Mouse (Mus musculus) liver, embryonic 14.5 days (tissue): Measurements from ENCODE around the gene Galnt12. TPM values are rescaled to one million over a fixed set of nuclear protein-coding genes. Genes with fewer than 3 reads are reported as not detected.

Source experiments
- ATAC-seq: fragments of 200-750 bp; cut with Nextera tagmentation; 2 replicates; pipeline ENCODE4 v1.8.0; 2017; ENCODE audit warnings: moderate number of reproducible peaks, mild to moderate bottlenecking, moderate library complexity; ENCODE audit not compliant: insufficient read depth
- DNase-seq, 3 experiments: peaks; one replicate each; pipeline ENCODE4 v3.0.0-alpha.2; 2012 to 2013; ENCODE audit warnings: low read depth in 3 of 3, low spot score in 3 of 3
- H3K27ac ChIP-seq: fragments of 300-500 bp; sonication (generic); 2 replicates; pipeline ENCODE4 v1.5.1; 2014; ENCODE audit warnings: moderate library complexity, mild to moderate bottlenecking, control low read depth, inconsistent platforms
- H3K27me3 ChIP-seq: fragments of 300-500 bp; sonication (generic); 2 replicates; pipeline ENCODE4 v1.6.1; 2014; ENCODE audit warnings: mild to moderate bottlenecking, low read length, moderate library complexity; ENCODE audit not compliant: control insufficient read depth, insufficient read depth
- H3K36me3 ChIP-seq: fragments of 300-500 bp; sonication (generic); replicated peaks from 2 replicates; pipeline ENCODE4 v1.6.1; 2014; ENCODE audit warnings: low read depth; ENCODE audit not compliant: control insufficient read depth, insufficient read depth
- H3K4me1 ChIP-seq, 2 experiments: fragments of 200-500 bp in 1 of 2; fragments of 300-500 bp in 1 of 2; sonication (generic) in 1 of 2; replicated peaks; 2 replicates each; pipeline ENCODE4 v1.6.1; 2012 to 2014; ENCODE audit warnings: antibody characterized with exemption in 1 of 2, inconsistent platforms in 1 of 2, low read length in 1 of 2; ENCODE audit not compliant: control insufficient read depth in 2 of 2, insufficient read depth in 2 of 2
- H3K4me2 ChIP-seq: fragments of 300-500 bp; sonication (generic); 2 replicates; pipeline ENCODE4 v1.6.1; 2014; ENCODE audit warnings: low read depth, mild to moderate bottlenecking, control low read depth, moderate library complexity
- H3K4me3 ChIP-seq, 2 experiments: fragments of 200-500 bp in 1 of 2; fragments of 300-500 bp in 1 of 2; sonication (generic) in 1 of 2; 2 replicates each; pipeline ENCODE4 v1.5.1; 2012 to 2014; ENCODE audit warnings: low read depth in 2 of 2, low read length in 2 of 2, mild to moderate bottlenecking in 2 of 2, control low read depth in 1 of 2, inconsistent platforms in 1 of 2, moderate library complexity in 1 of 2; ENCODE audit not compliant: insufficient read depth in 1 of 2
- H3K9ac ChIP-seq: fragments of 300-500 bp; sonication (generic); replicated peaks from 2 replicates; pipeline ENCODE4 v1.6.1; 2014; ENCODE audit warnings: mild to moderate bottlenecking, control low read depth, moderate library complexity
- H3K9me3 ChIP-seq: fragments of 300-500 bp; sonication (generic); 2 replicates; pipeline ENCODE4 v1.6.1; 2016; ENCODE audit warnings: low read length, mixed read lengths; ENCODE audit not compliant: control insufficient read depth
- CTCF ChIP-seq: IDR thresholded peaks from 2 replicates; pipeline ENCODE4 v1.5.1; 2016; ENCODE audit warnings: antibody characterized with exemption, low read depth, control low read depth
- EP300 ChIP-seq: IDR thresholded peaks from 2 replicates; pipeline ENCODE4 v1.6.1; 2016; ENCODE audit warnings: antibody characterized with exemption, low read depth
- WGBS: fragments of 180-500 bp; shearing (Covaris S2); extraction: QIAGEN DNeasy Blood & Tissue Kit; methylation state at CpG from one replicate; pipeline ENCODE4 v1.1.7; 2014; ENCODE audit not compliant: insufficient replicate concordance; 5-methylcytosine and 5-hydroxymethylcytosine counted together
- polyA plus RNA-seq, 2 experiments: library from polyadenylated mRNA; depleted of rRNA in 1 of 2; stranded (reverse) in 1 of 2; unstranded in 1 of 2; fragments of >200 nt; fragmentation: Nextera tagmentation in 1 of 2; extraction: Ambion mirVana in 1 of 2; gene quantifications; 2 replicates each; pipeline versions ENCODE4 v1.2.1 to v1.2.3; 2012 to 2014

Galnt12 gene
- polyA plus RNA-seq, 2 experiments = 0.31 to 0.51 TPM

GRCm38 (mm10) chr4:47172314-47172713, 80.6 kb downstream of the Galnt12 start:
- Histone ChIP-seq H3K27ac (no peak overlapping the region), H3K4me2 (no peak overlapping the region), H3K4me1 (peaks cover 0 to 2% of the 10 kb centered on the region in 2 experiments; a peak in 1 of 4 replicates), H3K9me3 (no peaks in the 10 kb centered on the region), H3K36me3 (no peaks in the 10 kb centered on the region), H3K27me3 (no peaks in the 10 kb centered on the region), H3K9ac (no peak overlapping the region), H3K4me3 (no peak overlapping the region)
- no peak for TF ChIP-seq EP300
- TF ChIP-seq CTCF = no peak
- DNase-seq (no peak), ATAC-seq (no peak)
- WGBS = 29% methylated on average over 1 of the region's 1 CpGs

Other genes starting within 250 kb of the Galnt12 start
- 0.03 and 0.07 TPM in 2 replicates for gene Gabbr2, start 100.0 kb upstream of the Galnt12 start, polyA plus RNA-seq (2012; rRNA removed)
- not detected in 2 replicates for gene Gabbr2, start 100.0 kb upstream of the Galnt12 start, polyA plus RNA-seq (2014; fragmentation: Nextera tagmentation; extraction: Ambion mirVana)
- gene Anks6, start 34.5 kb upstream of the Galnt12 start, polyA plus RNA-seq (2012; rRNA removed) = 0.13 and 0.23 TPM in 2 replicates
- gene Anks6, start 34.5 kb upstream of the Galnt12 start, polyA plus RNA-seq (2014; fragmentation: Nextera tagmentation; extraction: Ambion mirVana) = 0.05 and 0.19 TPM in 2 replicates
- 0.13 and 0.40 TPM in 2 replicates for gene Col15a1, start 116.3 kb downstream of the Galnt12 start, polyA plus RNA-seq (2012; rRNA removed)
- gene Col15a1, start 116.3 kb downstream of the Galnt12 start, polyA plus RNA-seq (2014; fragmentation: Nextera tagmentation; extraction: Ambion mirVana) = 0.24 and 0.29 TPM in 2 replicates